Mouse (Mus musculus) CH12.LX (cell line): Measurements from ENCODE around the gene D17H6S53E.

Source experiments
- E2F4 ChIP-seq: IDR thresholded peaks from 2 replicates; pipeline ENCODE4 v1.6.1; 2011; ENCODE audit warnings: low read depth, low read length, improper control_type of control experiment; ENCODE audit not compliant: insufficient replicate concordance
- EP300 ChIP-seq: IDR thresholded peaks from 2 replicates; pipeline ENCODE4 v1.6.1; 2011; ENCODE audit warnings: low read length, improper control_type of control experiment
- USF1 ChIP-seq: IDR thresholded peaks from 2 replicates; pipeline ENCODE4 v1.6.1; 2014; ENCODE audit warnings: low read depth, mild to moderate bottlenecking, inconsistent platforms, low read length, improper control_type of control experiment

DNA sequence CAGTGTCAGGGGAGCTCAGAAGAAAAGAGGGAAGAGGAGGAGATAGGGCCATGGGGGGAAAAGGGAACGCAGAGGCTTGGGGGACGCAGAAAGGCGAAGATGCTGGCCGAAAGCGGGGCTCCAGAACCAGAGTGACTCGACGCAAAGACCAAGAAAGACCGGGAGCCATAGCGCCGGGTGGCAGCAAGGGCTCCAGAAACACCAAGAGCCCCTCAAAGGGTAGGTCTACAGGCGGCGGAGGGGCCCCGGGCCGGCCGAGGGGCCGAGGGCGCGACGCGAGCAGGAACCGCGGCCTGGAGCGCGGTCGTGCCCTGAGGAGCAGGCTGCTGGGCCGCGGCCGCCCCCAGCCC is 38.0 kb downstream of the D17H6S53E start:
- TF ChIP-seq USF1 (no peak), E2F4 (no peak), EP300 (no peak)
